Mouse (Mus musculus) liver, adult (tissue): Measurements from ENCODE around the gene Olfr1221.
"Not testable (repeated sequence)": the region's sequence is repeated elsewhere in the genome, so short reads cannot be mapped to it uniquely, and the experiment has no call there.

Experiments used
- GATA4 ChIP-seq: IDR thresholded peaks from 2 replicates; pipeline ENCODE4 v1.6.1; 2014; ENCODE audit warnings: mild to moderate bottlenecking, low read length; ENCODE audit not compliant: insufficient replicate concordance

Gene Olfr1221

DNA sequence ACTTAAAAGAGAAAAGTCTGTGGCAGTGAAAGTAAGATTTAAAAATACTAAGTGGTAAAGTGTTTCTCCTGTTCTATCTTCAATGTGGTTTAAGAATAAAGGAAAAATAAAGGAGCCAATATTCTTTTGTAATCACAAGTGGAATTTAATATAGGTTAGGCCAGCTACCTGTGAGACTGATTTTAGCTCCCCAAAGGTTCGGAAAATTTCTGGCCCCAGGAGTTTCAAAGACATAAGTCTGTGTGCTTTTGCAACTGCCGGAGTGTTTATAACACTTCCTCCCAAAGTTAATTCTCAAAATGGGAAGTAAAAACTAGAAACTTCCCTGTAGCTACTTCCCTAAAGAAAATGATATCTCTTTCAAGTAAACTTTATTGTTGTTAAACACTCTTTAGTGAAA lies at the start of gene Olfr1221:
Olfr1221 (minus strand) TSS at position 101 of the 400 bp plus-strand sequence.
- no peak for TF ChIP-seq GATA4

- TF ChIP-seq GATA4: not testable (repeated sequence)
Measured at GRCm38 (mm10) chr2:89163991-89164390, 46.9 kb upstream of the Olfr1221 start, which contains the start of gene Olfr1224-ps1. Gene Olfr1224-ps1, minus strand, starts transcription at chr2:89164091.

GRCm38 (mm10) chr2:89151460-89151859 lies 34.4 kb upstream of the Olfr1221 start, which contains the start of gene Olfr1223:
Gene Olfr1223, minus strand, starts transcription at chr2:89151560.
- TF ChIP-seq GATA4: no peak

GRCm38 (mm10) chr2:89132954-89133353 lies 15.9 kb upstream of the Olfr1221 start, which contains the start of gene Olfr1222:
Gene Olfr1222, minus strand, starts transcription at chr2:89133054.
- no peak for TF ChIP-seq GATA4

DNA sequence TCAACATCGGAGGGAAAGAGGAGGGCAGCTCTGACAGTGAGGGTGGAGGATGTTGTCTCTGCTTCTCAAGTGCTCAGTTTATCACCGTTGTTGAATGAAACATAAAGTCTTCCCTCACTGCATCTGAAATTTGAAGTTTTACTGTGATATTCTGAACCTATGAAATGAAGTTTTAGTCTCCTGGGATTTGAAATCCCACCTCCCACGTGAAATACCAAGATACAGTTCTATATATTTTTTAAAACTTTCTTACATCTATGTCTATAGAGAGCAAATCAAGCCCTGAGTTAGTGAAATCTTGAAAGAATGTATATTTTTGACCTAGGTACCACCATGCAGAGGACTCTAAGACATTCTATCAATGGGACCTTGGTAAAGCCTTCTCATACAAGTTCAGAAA lies 10.3 kb downstream of the Olfr1221 start, which contains the start of gene Olfr1220:
Olfr1220 (minus strand) TSS at position 101 of the 400 bp plus-strand sequence.
- no peak for TF ChIP-seq GATA4

DNA sequence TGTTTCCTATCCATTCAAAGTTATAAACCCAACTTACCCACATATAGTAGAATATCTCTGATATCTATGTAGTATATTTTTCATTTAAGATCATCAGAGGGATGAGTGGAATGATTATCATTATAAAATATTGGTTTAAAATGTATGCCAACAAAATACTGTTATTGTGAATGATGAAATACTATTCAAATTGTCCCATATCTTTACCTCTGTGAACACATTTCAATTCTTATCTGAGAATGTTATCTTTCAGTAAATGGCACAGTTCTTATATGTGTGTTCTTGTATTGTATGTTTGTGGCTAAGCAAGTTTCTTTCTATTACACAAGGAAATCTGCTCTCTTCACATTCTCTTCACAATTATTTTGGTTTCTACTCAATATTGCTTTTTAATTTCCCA lies 11.4 kb downstream of the Olfr1221 start:
- no peak for TF ChIP-seq GATA4

GRCm38 (mm10) chr2:89093848-89094247 lies 23.2 kb downstream of the Olfr1221 start:
- TF ChIP-seq GATA4: no peak

DNA sequence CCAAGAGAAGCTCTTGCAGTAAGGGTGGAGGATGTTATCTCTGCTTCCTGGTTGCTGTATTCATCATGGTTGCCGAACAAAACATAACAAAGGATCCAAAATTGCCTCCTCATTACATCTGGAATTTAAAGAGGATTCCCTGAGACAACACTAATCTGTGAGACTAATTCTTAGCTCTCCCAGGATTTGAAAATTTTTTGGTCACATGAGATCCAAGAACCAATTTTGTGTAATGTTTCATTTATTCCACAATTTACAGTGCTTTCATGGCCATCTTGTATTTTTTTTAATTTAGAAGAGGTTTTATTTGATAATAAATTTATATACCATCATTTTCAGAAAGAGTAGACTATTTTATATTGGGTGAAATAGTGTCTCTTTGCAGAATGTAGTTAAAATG lies 33.7 kb downstream of the Olfr1221 start, which contains the start of gene Olfr1219:
Olfr1219 (minus strand) TSS at position 101 of the 400 bp plus-strand sequence.
- no peak for TF ChIP-seq GATA4

GRCm38 (mm10) chr2:89081487-89081886 lies 35.6 kb downstream of the Olfr1221 start:
- no peak for TF ChIP-seq GATA4

DNA sequence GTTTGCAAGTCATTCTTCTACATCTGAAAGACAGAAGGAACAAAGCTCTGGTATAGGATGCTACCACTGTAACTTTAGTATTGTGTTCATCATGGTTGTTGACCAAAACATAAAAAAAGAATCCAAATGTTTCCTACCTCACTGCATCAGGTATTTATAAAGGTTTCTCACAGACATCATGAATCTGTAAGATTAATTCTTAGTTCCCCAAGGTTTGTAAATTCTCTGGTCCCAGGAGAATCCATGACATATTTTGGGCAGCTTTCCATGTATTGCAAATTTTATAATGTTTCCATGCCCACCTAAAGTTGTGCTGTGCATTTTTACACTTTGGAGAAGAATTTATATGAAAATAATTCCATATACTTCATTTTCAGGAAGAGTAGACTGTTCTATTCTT lies 56.0 kb downstream of the Olfr1221 start, which contains the start of gene Olfr1218:
Olfr1218 (minus strand) TSS at position 101 of the 400 bp plus-strand sequence.
- TF ChIP-seq GATA4: no peak
